Mouse (Mus musculus) gastrocnemius, postnatal 25 days (tissue): Measurements from ENCODE around the gene Acsm2. TPM values are rescaled to one million over a fixed set of nuclear protein-coding genes. Genes with fewer than 3 reads are reported as not detected.
"Not testable (repeated sequence)": the region's sequence is repeated elsewhere in the genome, so short reads cannot be mapped to it uniquely, and the experiment has no call there.

Source experiments
- DNase-seq: peaks from one replicate; pipeline ENCODE4 v3.0.0; 2022
- total RNA-seq, 2 experiments: library from RNA; stranded (reverse); gene quantifications; 1 replicate in 1 of 2; 2 replicates in 1 of 2; pipeline ENCODE4 v1.2.3; 2021

The Acsm2 gene
- total RNA-seq, 2 experiments from 2014 or later: not detected

DNA sequence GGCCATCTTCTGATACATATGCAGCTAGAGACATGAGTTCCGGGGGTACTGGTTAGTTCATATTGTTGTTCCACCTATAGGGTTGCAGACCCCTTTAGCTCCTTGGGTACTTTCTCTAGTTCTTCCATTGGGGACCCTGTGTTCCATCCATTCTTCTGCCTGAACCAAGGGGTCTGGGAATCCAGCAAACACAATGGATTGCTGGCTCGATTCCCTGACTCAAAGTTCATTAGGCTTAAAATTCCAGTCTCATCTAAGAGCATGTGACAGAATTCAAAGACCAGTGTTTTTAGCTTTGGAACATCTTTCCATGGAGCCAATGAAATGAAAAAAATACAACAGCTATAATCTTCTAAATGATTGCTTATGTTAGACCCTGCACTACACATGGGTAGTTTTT is 8.3 kb downstream of the Acsm2 start:
- DNase-seq: not testable (repeated sequence)

DNA sequence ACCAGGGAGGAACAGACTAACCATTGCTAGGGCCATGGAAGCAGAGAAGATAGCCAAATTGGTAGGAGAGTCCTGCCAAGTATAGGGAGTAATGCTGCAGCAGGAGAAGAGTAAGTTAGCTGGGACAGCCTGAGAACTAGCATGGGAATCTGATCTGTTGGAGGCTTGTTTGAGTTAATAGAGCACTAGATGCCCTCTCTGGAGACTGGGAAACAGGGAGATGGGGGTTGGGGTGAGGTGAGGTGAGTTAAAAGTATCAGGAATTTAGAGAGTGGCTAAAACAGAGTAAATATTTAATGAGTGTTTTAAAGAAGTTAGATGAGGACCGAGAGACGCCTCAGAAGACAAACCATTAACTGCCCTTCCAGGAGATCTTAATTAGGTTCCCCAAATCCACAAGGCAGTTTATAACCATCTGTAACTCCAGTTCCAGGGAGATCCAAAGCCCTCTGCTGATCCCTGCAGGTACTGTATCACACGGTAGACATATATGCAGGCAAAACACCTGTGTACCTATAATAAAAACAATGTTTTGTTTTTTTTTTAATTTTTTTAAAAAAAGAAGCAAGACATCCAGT is 40.5 kb downstream of the Acsm2 start:
- no peak for DNase-seq

DNA sequence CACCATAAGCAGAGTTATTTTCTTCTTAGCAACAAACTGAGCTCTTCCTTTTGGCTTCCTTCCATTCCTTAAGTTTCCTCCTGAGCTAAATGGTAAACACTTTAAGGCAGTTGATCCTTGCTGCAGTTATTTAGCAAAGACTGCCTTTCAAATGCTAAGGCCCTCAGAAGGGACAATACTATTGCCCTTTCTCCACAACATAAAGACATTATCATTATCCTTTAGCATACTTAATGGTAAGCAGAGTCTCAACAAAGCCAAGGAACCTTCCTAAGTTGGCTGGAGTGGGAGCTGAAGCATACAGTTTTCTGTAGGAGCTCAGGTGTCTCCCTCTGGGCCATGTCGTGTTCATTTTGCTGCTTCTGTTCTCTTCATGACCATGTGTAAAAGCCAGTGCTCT is 41.2 kb downstream of the Acsm2 start:
- DNase-seq: no peak

DNA sequence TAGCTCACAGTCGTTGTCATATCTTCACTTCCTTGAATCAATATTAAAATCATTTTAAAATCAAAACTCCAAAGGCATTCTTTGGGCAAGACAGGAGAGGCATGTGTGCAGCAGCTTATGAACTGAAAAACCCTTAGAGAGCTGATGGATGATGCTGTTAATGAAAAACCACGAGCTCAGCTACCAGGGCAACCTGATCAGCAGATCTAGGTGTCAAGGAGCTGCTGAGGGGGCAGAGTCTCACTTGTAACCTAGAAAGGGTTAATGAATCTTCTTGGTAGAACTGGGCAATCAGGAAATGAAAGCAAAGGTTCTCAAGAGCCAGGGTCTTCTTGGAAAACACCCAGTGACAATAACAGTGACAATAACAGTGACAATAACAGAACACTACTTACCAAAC is 42.4 kb downstream of the Acsm2 start:
- DNase-seq: no peak

DNA sequence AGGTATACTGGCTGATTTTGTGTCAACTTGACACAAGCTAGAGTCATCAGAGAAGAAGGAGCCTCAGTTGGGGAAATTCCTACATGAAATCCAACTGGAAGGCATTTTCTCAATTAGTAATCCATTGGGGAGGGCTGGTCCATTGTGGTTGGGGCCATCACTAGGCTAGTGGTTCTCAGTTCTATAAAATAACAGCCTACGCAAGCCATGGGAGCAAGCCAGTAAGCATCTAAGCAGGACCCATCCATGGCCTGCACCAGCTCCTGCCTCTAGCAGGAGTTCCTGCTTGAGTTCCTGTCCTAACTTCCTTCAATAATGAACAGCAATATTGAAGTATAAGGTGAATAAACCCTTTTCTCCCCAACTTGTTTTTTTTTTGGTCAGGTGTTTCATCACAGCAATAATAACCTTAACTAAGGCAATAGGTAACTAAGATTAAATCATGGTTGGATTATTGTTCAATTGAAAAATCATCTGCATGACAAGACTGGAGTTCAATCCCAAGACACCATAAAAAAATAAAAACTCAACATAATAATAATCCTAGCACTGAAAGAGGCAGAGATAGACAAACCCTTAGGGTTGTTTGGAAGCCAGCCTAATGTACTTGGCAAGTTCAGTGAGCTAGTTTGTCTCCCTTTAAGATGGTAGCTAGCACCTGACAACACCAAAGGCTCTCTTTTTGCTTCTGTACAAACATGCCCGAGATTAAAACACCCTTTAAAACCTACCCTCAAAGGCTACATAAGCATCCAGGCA is 47.2 kb downstream of the Acsm2 start:
- DNase-seq: no peak

DNA sequence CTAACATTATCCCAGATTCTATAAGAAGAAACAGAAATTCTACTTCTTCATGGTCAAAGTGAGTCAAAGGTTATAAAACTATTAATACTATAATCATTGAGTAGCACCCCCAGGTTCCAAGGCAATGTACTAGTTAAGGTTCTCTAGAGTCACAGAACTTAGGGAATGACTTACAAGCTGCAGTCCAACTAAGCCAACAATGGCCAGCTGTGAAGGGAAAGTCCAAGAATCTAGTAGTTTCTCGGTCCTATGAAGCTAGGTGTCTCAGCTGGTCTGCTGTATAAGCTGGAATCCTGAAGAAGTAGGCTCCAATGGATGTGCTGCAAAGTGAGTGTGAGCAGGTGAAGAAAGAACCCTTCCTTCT is 47.8 kb downstream of the Acsm2 start:
- no peak for DNase-seq

DNA sequence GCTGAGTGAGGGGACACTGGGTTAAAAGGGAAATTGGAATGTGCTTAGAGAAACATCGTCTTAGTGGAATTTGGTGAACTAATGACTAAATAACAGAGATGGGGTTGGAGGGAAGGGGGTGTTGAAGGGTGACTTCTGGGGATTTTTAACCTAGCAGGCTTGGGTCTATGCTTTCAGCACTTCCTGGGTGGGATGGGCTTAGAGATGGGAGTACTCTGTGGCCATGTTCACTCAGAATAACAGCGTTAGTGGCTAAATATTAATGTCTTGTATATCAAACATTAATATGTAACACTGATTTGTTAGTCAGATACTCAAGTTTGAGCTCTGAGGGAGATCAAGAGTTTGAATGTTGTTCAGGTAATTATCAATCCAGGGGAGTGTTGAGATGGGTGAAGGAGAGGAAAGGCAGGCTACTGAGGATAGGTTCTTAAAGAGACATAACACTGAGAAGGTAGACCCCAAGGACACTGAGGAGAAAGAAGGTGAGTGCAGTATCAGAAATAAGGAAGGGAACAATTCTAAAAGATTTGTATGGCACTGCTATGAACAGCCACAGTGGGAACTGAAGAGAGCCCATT is 50.9 kb downstream of the Acsm2 start:
- no peak for DNase-seq

DNA sequence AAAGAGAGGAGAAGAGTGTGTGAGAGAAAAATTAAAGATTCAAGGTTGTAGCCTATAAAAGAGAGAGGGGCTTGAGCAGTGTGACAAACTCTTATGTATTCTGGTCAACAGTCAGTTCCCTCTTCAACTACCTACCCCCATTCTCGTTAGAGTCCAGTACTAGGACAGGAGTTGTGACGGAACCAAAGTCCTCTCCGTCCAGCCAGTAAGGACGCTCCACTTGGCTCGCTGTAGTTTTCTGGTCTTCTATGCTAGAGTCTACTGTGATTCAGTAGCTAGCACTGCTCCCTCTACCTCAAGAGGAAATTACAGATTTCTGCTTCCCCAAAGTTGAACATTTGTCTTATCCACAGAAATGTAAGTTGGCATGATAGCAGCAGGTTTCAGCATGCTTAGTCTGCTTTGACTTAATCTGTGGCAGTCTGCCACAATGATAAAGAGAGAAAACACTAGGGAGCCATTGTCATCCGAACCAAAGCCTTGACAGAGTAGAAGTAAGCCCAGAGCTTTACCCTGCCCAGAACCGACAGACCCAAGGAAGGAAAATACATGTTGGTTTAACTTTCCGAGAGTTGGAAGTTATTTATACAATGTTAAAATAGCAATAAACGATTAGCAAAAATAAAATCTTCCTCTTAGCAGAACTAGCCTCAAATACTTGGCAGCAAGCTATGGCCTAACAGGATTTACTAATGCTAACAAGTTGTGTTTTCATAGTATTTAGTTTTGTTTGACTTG is 52.0 kb downstream of the Acsm2 start:
- DNase-seq: no peak

DNA sequence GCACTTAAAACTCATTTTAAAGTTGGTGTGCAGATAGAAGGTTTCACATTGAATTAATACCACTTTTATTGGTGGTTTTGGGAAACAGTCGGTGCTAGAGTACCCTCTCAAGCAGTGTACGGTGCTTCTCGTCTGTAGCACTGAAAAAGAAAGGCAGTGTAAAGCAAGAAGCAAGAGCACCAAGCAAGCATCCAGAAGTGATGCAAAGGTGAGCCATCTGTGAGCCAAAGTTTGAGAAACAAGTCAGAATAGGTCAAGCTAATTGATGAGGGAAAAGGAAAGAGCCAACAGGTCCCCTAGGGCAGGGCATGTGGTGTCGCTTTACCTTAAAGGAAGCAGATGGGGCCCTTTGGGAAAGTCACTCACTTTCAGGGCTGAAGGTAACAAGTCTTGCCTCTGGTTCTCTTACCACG is 52.5 kb downstream of the Acsm2 start, which contains the start of gene Acsm1:
Gene Acsm1, plus strand, starts transcription at position 363 of the 413 bp plus-strand sequence.
- no peak for DNase-seq

DNA sequence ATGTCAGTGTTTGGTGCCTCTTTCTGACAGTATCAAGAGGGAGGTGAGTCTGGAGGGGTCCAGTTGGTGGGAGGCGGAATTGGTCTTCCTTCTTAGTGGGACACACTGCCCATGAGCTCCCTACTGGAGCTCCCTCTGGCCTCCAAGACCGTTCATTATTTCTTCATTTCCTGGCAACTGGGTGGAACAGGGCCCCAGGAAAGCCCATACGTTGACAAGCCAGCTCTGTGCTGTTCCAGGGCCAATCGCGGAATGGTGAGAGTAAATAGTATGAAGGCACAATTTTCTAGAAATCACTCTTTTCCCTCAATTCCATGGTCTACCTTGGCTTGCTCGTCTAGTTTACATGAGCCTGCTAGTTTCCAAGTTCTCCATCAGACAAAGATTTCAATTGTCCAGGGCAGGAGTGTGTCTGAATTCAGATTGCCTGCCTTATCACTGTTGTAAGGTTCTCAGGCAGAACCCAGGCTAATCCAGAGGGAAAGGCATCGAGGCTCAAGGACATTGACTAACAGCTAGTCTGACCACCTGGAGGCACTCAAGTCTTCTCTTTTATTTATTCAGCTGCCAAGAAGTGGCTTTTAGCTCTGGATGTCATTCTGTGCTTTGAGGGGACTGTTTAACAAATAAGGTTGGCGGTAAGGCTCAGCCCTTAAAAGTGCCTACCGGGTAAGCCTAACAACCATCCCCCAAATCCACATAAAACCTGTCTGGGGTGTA is 53.8 kb downstream of the Acsm2 start:
- no peak for DNase-seq

DNA sequence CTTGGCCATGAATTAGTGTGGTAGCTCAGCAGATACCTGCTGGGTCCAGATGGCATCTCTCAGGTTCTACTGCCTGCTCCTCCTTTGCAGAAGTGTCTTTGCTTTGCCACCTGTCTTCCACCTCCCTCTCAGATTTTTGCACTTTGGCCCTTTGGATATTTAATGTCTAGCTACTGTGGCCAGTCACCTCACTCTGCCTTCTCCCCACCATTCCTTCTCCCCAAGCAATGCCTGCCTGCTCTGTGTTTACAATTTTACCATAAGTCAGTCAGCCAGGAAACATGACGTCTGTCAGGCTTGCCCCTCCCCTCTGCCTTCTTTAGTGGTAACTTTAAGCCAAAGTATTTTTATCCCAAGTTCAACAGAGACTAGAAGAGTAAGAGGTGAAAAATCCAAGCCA is 62.4 kb downstream of the Acsm2 start:
- DNase-seq: no peak

DNA sequence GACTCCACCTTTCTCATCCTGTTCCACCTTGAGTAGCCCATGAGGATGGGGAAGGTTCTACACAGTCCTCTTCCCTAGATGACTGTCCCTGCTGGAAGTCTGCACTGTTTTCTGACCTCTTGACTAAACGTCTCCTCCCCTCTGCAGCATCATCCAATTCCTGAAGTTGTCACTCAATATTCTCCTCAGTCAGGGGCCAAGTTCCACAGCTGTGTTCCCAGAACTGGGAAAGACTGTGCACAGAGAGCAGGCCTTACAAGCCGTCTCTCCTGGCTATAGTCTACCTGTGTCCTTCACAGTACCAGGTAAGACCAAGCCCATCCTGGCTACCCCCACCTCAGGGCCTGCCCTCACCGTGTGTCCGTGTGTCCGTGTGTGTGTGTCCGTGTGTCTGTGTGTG is 63.5 kb downstream of the Acsm2 start:
- DNase-seq: no peak

DNA sequence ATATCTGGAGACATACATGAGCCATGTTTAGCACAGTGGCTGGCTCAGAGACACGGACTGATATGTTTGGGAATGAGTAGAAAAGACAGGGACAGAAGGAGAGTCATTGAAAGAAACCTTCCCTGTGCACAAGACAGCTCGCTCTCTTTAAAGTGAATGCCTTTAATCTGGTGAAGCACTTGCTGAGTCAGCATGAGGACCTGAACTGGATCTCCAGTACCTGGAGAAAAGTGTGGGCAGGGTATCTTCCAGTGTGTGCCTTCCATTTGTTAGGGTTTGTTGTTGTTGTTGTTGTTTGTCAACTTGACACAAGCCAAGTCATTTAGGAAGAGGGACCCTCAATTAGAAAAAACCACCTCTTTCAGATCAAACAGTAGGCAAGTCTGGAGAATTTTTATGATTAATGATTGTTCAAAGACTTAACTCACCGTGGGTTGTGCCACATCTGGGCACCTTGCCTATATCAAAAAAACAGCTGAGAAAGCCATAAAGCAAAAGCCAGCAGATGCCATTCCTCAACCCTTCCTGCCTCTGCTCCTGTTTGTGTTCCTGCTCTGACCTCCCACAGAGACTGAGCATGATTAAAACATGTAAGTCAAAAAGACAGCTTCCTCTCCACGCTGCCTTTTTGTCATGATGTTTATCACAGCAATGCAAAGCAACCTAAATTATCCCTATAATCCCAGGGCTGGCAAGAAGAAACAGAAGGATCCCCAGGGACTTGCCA is 64.2 kb downstream of the Acsm2 start:
- DNase-seq: no peak

DNA sequence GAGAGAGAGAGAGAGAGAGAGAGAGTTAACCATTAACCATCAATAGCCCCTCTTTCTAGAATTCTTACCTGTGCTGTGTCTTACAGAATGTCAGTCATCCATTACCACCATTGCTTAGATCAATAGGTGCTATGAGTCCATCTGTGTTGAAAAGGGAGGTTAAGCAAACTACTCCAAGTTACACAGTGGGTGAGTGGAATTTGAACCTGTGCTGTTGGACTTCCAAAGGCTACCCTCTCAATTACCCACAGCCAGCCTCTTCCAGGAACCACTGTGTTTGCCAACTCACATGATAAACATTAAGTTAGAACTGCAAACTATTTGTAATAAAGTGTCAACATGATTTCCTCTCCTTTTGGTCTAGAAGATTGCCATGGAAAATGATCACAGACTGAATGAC is 66.0 kb downstream of the Acsm2 start:
- DNase-seq: no peak

DNA sequence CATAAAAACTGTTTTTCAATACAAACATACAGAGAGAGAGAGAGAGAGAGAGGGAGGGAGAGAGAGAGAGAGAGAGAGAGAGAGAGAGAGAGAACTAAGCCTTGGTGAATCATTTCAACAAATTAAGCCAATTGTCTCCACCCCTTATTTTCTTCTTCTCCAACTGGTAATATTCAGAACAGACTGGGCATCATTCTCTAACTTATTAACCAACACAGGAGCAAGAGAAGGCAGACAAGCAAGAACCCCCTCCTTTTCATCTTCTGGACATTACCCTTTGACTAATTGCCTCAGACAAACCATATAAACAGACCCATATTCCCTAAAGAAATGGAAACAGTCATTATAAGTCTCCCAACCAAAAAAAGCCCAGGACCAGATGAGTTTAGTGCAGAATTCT is 84.6 kb downstream of the Acsm2 start:
- DNase-seq: no peak

DNA sequence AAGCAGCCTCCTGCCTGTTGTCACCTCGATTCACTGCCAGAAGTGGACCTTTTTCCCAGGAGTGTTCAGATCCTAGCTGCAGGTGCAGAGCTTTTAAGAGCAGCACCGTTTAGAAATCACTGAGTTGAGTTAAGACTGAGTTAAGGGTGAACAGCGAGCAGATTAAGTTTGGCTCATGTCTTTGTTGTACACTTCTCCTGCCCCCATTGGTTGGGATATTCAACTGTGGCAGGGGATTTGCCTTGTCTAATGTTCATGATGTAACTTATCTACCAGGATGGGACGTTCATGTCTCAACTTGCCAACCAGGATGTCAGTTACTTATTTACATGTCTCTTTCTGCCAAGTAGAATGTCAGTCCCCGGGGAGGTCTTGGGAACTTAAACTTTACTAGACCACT is 88.2 kb downstream of the Acsm2 start:
- DNase-seq: no peak

Other genes starting within 250 kb of the Acsm2 start
- gene Gp2, start 95.1 kb upstream of the Acsm2 start, total RNA-seq: not detected
- gene Umod, start 75.1 kb upstream of the Acsm2 start, total RNA-seq: not detected
- under 1 TPM; 0.18 to 0.78 TPM for gene Acsm5, start 34.9 kb upstream of the Acsm2 start, total RNA-seq
- gene Pdilt, start 30.9 kb upstream of the Acsm2 start, total RNA-seq: not detected
- not detected for gene Acsm1, start 52.7 kb downstream of the Acsm2 start, total RNA-seq
- not detected for gene Acsm4, start 135.7 kb downstream of the Acsm2 start, total RNA-seq
- gene Thumpd1, start 166.5 kb downstream of the Acsm2 start, total RNA-seq: 10 to 100 TPM; 12.8 to 13.9 TPM
- under 1 TPM; 0.18 to 0.19 TPM for gene Acsm3, start 206.6 kb downstream of the Acsm2 start, total RNA-seq
- 1 to 10 TPM in 1 of 2 experiments, under 1 TPM in 1; 0.91 to 1.3 TPM for gene Rexo5, start 239.7 kb downstream of the Acsm2 start, total RNA-seq
- gene Eri2, start 239.7 kb downstream of the Acsm2 start, total RNA-seq: 1 to 10 TPM in 1 of 2 experiments, under 1 TPM in 1; 0.88 to 1.5 TPM